Mouse (Mus musculus): ENCODE measurements around the gene Grxcr1. TPM values are rescaled to one million over a fixed set of nuclear protein-coding genes. Genes with fewer than 3 reads are reported as not detected.

The Grxcr1 gene
- polyA plus RNA-seq, 1 experiment from 2014 or later, result not detected

DNA sequence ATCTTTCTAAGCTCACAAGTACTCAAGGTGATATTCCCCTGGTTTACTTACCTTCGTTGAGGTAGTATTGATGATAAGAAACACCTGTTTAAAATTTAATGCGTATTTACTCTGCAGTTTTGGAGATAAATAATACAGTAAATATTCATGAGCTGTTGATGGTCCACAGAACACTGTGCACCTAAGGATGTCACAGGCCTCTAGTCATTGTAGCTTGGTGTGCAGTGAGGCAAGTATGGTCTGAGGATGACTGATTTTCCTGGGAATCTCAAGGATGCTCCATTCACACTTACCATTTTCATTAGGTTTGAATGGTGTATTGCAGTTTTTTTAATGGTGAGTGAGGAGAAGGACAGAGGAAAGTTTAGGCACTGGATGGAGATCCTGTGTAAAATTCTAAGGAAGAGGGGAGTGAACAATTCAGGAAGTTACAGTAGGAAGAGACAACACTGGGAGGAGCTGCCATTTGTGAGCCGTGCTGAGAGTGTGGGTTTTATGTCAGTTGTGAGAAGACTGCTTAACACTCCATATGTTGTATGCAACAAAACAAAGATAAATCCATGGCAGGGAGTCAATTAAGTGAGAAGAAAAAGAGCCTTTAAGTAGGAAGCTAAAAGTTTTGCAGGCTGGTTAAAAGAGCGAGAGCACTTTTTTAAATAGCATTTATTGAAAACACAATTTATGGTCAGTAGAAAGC is 118.9 kb downstream of the Grxcr1 start:
- no peaks in the 10 kb centered on the region for H3K36me3 ChIP-seq
- no peaks in the 10 kb centered on the region for H3K9me3 ChIP-seq
- no peaks in the 10 kb centered on the region for H3K4me1 ChIP-seq (replicated peaks)
- 76% methylated on average over 4 of the region's 4 CpGs for WGBS
- H3K4me3 ChIP-seq (replicated peaks), result no peak overlapping the region
- no peak for ATAC-seq (ENCODE audit: insufficient number of reproducible peaks, insufficient read depth, low FRiP score, low TSS enrichment, low read depth)
- H3K4me2 ChIP-seq, result no peak overlapping the region
- H3K27ac ChIP-seq, result no peak overlapping the region
- H3K27me3 ChIP-seq, result no peaks in the 10 kb centered on the region
- H3K9ac ChIP-seq (replicated peaks), result no peak overlapping the region

DNA sequence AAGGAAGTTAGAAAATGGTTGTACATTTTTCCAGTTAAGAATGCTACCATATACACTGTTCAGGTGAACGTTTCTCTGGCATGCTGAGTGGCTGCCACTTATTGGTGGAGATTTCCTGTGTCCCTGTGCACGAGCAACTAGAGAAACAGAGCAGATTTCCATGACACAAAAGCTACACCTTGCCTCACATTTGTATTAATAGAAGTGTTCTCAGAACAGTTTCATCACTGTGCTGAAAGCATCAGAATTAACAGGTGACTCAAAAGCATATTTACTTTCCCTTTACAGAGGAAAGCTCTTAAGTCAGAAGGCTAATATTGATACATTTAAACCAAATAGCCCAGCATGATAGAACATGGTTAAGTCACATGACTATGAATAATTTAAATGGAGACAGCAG is 130.9 kb downstream of the Grxcr1 start:
- no peaks in the 10 kb centered on the region for H3K4me1 ChIP-seq (replicated peaks)
- H3K9ac ChIP-seq (replicated peaks), result no peak overlapping the region
- H3K36me3 ChIP-seq, result no peaks in the 10 kb centered on the region
- no peaks in the 10 kb centered on the region for H3K27me3 ChIP-seq
- H3K9me3 ChIP-seq, result no peaks in the 10 kb centered on the region
- WGBS, result 68% methylated on average over 2 of the region's 2 CpGs
- no peak for ATAC-seq (ENCODE audit: insufficient number of reproducible peaks, insufficient read depth, low FRiP score, low TSS enrichment, low read depth)
- H3K4me3 ChIP-seq (replicated peaks), result no peak overlapping the region
- no peak overlapping the region for H3K4me2 ChIP-seq
- no peak overlapping the region for H3K27ac ChIP-seq

DNA sequence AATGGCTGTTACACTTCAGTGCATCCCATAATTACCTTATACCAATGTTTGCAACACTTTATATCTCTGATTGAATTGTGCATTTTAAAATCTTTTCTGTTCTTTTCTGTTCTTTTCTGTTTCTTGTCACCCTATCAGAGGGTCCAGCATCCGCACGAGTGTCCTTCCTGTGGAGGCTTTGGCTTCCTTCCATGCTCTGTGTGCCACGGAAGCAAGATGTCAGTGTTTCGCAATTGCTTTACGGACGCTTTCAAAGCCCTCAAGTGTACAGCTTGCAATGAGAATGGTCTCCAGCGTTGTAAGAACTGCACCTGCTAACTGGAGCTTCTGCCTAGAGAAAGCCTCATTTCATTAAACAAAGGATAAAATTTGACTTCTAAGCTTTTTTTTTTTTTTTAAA is 134.3 kb downstream of the Grxcr1 start:
- Histone ChIP-seq H3K36me3 (no peaks in the 10 kb centered on the region), H3K4me1 (replicated peaks) (no peaks in the 10 kb centered on the region), H3K4me2 (no peak overlapping the region), H3K9ac (replicated peaks) (no peak overlapping the region), H3K9me3 (no peaks in the 10 kb centered on the region), H3K27me3 (no peaks in the 10 kb centered on the region), H3K4me3 (replicated peaks) (no peak overlapping the region), H3K27ac (no peak overlapping the region)
- ATAC-seq (ENCODE audit: insufficient number of reproducible peaks, insufficient read depth, low FRiP score, low TSS enrichment, low read depth), result no peak
- WGBS, result 92% methylated on average over 7 of the region's 7 CpGs

Other genes with a start within 250 kb of the Grxcr1 start
- 7.0 and 7.2 TPM in 2 replicates for gene Atp8a1, start 184.4 kb upstream of the Grxcr1 start, polyA plus RNA-seq (2016; fragmentation: Nextera tagmentation; extraction: Ambion mirVana)
- not detected in 2 replicates for gene Gm5108, start 90.2 kb upstream of the Grxcr1 start, polyA plus RNA-seq (2016; fragmentation: Nextera tagmentation; extraction: Ambion mirVana)
- gene Gm21905, start 85.4 kb upstream of the Grxcr1 start, polyA plus RNA-seq (2016; fragmentation: Nextera tagmentation; extraction: Ambion mirVana), result not detected in 2 replicates